Mouse (Mus musculus): ENCODE measurements at regions not wholly inside any gene's neighbourhood (a gene's known extent, or its start where the extent isn't known, plus 50 kb on each side); places are given as distances from the start of the nearest gene placed in this dataset.

- no peak for TF ChIP-seq CTCF (IDR thresholded peaks at IDR 0.05; ENCODE audit: low read depth, low read length)
- TF ChIP-seq POLR2A (IDR thresholded peaks at IDR 0.05; ENCODE audit: extremely low read depth, insufficient read depth, low read length): no peak
These were observed 351.3 kb downstream of the Cypt12 start for GRCm38 (mm10) chr3:18299502-18299901.
